Mouse (Mus musculus): ENCODE data around the gene Pdhb. TPM values are rescaled to one million over a fixed set of nuclear protein-coding genes. Genes with fewer than 3 reads are reported as not detected.

Gene Pdhb
- 100 to 1,000 TPM; 124 to 150 TPM for total RNA-seq (2023)

GRCm38 (mm10) chr14:8172507-8173410 is at the start of gene Pdhb:
Gene Pdhb (minus strand): TSS chr14:8173025.

GRCm38 (mm10) chr14:8213803-8214224 is 41.0 kb upstream of the Pdhb start, which contains the start of gene Kctd6:
Gene Kctd6 (plus strand): TSS chr14:8214140.

Other genes with a start within 250 kb of the Pdhb start
- not detected for gene Gm45521, start 215.7 kb downstream of the Pdhb start, total RNA-seq (2023)
- 1 to 10 TPM in 1 of 2 experiments, under 1 TPM in 1; 0.86 to 2.1 TPM for gene Dnase1l3, start 178.5 kb downstream of the Pdhb start, total RNA-seq (2023)
- 10 to 100 TPM; 12.2 to 14.4 TPM for gene Abhd6, start 170.1 kb downstream of the Pdhb start, total RNA-seq (2023)
- 10 to 100 TPM; 11.6 to 13.8 TPM for gene Rpp14, start 92.7 kb downstream of the Pdhb start, total RNA-seq (2023)
- 10 to 100 TPM; 54.1 to 55.1 TPM for gene Pxk, start 74.8 kb downstream of the Pdhb start, total RNA-seq (2023)
- gene Kctd6, start 41.1 kb upstream of the Pdhb start, total RNA-seq (2023), result 10 to 100 TPM; 11.2 to 13.1 TPM
- not detected for gene Acox2, start 86.3 kb upstream of the Pdhb start, total RNA-seq (2023)
- not detected for gene Fam107a, start 145.0 kb upstream of the Pdhb start, total RNA-seq (2023)
- gene Oit1, start 205.7 kb upstream of the Pdhb start, total RNA-seq (2023), result not detected

All from T-cell, adult 66 days (primary cell).